In genomic region chr1:37145966-37146365, GRCm38 (mm10) we compare ENCODE assay signal across 17 mouse cellular contexts.
DNase-seq lines count a peak whose midpoint lies in the region; ATAC-seq and TF ChIP-seq lines count a peak whose summit lies in the region.
"Had no signal": no experiment of that assay in that cellular context is flagged by ENCODE, and none has a peak within 500 bp of the region (broad histone marks: within the 10 kb centered on the region; RNA-seq: fewer than 3 reads in every experiment).

No protein-coding gene starts in this region.

- no peak for ATAC-seq in hindbrain, embryonic 16.5 days

- TF ChIP-seq RAD21 in MEL (IDR thresholded peaks at IDR 0.05; ENCODE audit: low read depth, low read length), result no peak

- H3K36me3 ChIP-seq in MEL (ENCODE audit: control insufficient read depth in 1 of 2, insufficient read depth in 2 of 2, low read length in 2 of 2), result no peaks in the 10 kb centered on the region
- H3K36me3 ChIP-seq in hindbrain, embryonic 16.5 days (ENCODE audit: control insufficient read depth, insufficient read depth, low read length), result no peaks in the 10 kb centered on the region
- H3K36me3 ChIP-seq: embryonic facial prominence, embryonic 13.5 days; forebrain, embryonic 10.5 days; midbrain, embryonic 10.5 days; stomach, embryonic 15.5 days had no signal

- 78% methylated on average over 4 of the region's 4 CpGs for WGBS in hindbrain, embryonic 16.5 days

- no peak overlapping the region for H3K9ac ChIP-seq in MEL (ENCODE audit: control insufficient read depth, low read depth, low read length, poor library complexity, severe bottlenecking)
- no peak overlapping the region for H3K9ac ChIP-seq in hindbrain, embryonic 16.5 days (ENCODE audit: low read depth, low read length)
- H3K9ac ChIP-seq: embryonic facial prominence, embryonic 13.5 days; stomach, embryonic 15.5 days had no signal

- peaks cover 0 to 2% of the 10 kb centered on the region in 2 experiments; a peak in 1 of 4 replicates for H3K27me3 ChIP-seq in MEL (ENCODE audit: control insufficient read depth in 1 of 2, insufficient read depth in 2 of 2, low read length in 2 of 2)
- H3K27me3 ChIP-seq in hindbrain, embryonic 16.5 days (replicated peaks; ENCODE audit: control insufficient read depth, insufficient read depth, low read length), result no peaks in the 10 kb centered on the region
- H3K27me3 ChIP-seq: embryonic facial prominence, embryonic 13.5 days; stomach, embryonic 15.5 days had no signal

- H3K27ac ChIP-seq in MEL (ENCODE audit: control insufficient read depth, low read depth, low read length), result no peak overlapping the region
- no peak overlapping the region for H3K27ac ChIP-seq in hindbrain, embryonic 16.5 days (ENCODE audit: low read depth, low read length)
- H3K27ac ChIP-seq: embryonic facial prominence, embryonic 13.5 days; forebrain, embryonic 10.5 days; midbrain, embryonic 10.5 days; stomach, embryonic 15.5 days had no signal

- TF ChIP-seq CTCF in MEL (IDR thresholded peaks at IDR 0.05 in 2 of 3, conservative IDR thresholded peaks at IDR 0.05 in 1 of 3; ENCODE audit: control insufficient read depth in 1 of 3, insufficient read depth in 1 of 3, low read depth in 2 of 3, low read length in 3 of 3, poor library complexity in 1 of 3, severe bottlenecking in 1 of 3), result no peak

- no peaks in the 10 kb centered on the region for H3K4me1 ChIP-seq in MEL (ENCODE audit: control insufficient read depth in 1 of 2, insufficient read depth in 2 of 2, low read length in 2 of 2)
- no peaks in the 10 kb centered on the region for H3K4me1 ChIP-seq in hindbrain, embryonic 16.5 days (ENCODE audit: control insufficient read depth, insufficient read depth, low read depth, low read length)
- H3K4me1 ChIP-seq: embryonic facial prominence, embryonic 13.5 days; forebrain, embryonic 10.5 days; midbrain, embryonic 10.5 days; stomach, embryonic 15.5 days had no signal

- no peaks in the 10 kb centered on the region for H3K9me3 ChIP-seq in MEL (replicated peaks; ENCODE audit: insufficient read depth, low read length)
- no peaks in the 10 kb centered on the region for H3K9me3 ChIP-seq in hindbrain, embryonic 16.5 days (ENCODE audit: control insufficient read depth, low read length)
- H3K9me3 ChIP-seq: embryonic facial prominence, embryonic 13.5 days; forebrain, embryonic 10.5 days; midbrain, embryonic 10.5 days; stomach, embryonic 15.5 days had no signal

- H3K4me2 ChIP-seq in hindbrain, embryonic 16.5 days (ENCODE audit: low read length), result no peak overlapping the region
- H3K4me2 ChIP-seq: embryonic facial prominence, embryonic 13.5 days; stomach, embryonic 15.5 days had no signal

- H3K79me2 ChIP-seq in MEL (ENCODE audit: control insufficient read depth, insufficient read depth, low read length, poor library complexity), result no peaks in the 10 kb centered on the region

- peak; percentile 14 for DNase-seq in gastrocnemius, postnatal 10 days
- DNase-seq in gastrocnemius, postnatal 25 days, result no peak
- DNase-seq in kidney, postnatal 14 days, result peak; percentile 15
- DNase-seq in kidney, adult 18-20 months, result no peak
- DNase-seq in MEL (ENCODE audit: low read depth, low spot score), result peak; percentile 31
- peak; percentile 66 for DNase-seq in lung, postnatal 10 days
- DNase-seq: adrenal gland, adult 2 months; B cell, adult 2 months; cerebellum, adult 18-20 months; kidney, postnatal 36 days; layer of hippocampus, postnatal 36 days; retina, postnatal 1 day had no signal

- no peak for TF ChIP-seq EP300 in MEL (IDR thresholded peaks at IDR 0.05; ENCODE audit: low read depth in 1 of 2, low read length in 2 of 2)

- no peak for TF ChIP-seq POLR2A in MEL (IDR thresholded peaks at IDR 0.05; ENCODE audit: control insufficient read depth in 1 of 2, insufficient read depth in 1 of 2, low read depth in 1 of 2, low read length in 2 of 2, poor library complexity in 1 of 2)

- H3K4me3 ChIP-seq in MEL (ENCODE audit: control insufficient read depth in 1 of 2, insufficient read depth in 1 of 2, low read depth in 2 of 2, low read length in 2 of 2), result no peak overlapping the region
- no peak overlapping the region for H3K4me3 ChIP-seq in hindbrain, embryonic 16.5 days (ENCODE audit: low read length)
- H3K4me3 ChIP-seq: embryonic facial prominence, embryonic 13.5 days; forebrain, embryonic 10.5 days; midbrain, embryonic 10.5 days; stomach, embryonic 15.5 days had no signal

TF ChIP-seq in MEL, 35 proteins besides CTCF, POLR2A, EP300 and RAD21:
- TF ChIP-seq ZNF384 (IDR thresholded peaks at IDR 0.05; ENCODE audit: low read depth, low read length) (0 out of 2 replicates have a peak, but pooled peaks have one; percentile 9), SMC3 (IDR thresholded peaks at IDR 0.05; ENCODE audit: low read depth, low read length) (no peak)

Comparison
In these comparisons a context has a peak if more than half of its experiments do, and no peak if none do; other contexts are left out.
1. DNase-seq: peak in gastrocnemius, postnatal 10 days (single experiment), kidney, postnatal 14 days (single experiment), MEL (single experiment) and lung, postnatal 10 days (single experiment); none in gastrocnemius, postnatal 25 days (single experiment) and kidney, adult 18-20 months (single experiment).